Mouse (Mus musculus) forebrain, embryonic 13.5 days (tissue): ENCODE measurements at regions not wholly inside any gene's neighbourhood (a gene's known extent, or its start where the extent isn't known, plus 50 kb on each side); places are given as distances from the start of the nearest gene placed in this dataset.

ENCODE experiments used
- ATAC-seq: fragments of 200-750 bp; cut with Nextera tagmentation; 2 replicates; pipeline ENCODE4 v1.8.0; 2017
- H3K27ac ChIP-seq: fragments of 300-500 bp; sonication (generic); 2 replicates; pipeline ENCODE4 v1.5.1; 2015; ENCODE audit warnings: inconsistent platforms, mild to moderate bottlenecking, moderate library complexity
- H3K27me3 ChIP-seq: fragments of 300-500 bp; sonication (generic); 2 replicates; pipeline ENCODE4 v1.6.1; 2015; ENCODE audit warnings: mild to moderate bottlenecking, inconsistent platforms
- H3K36me3 ChIP-seq: fragments of 300-500 bp; sonication (generic); 2 replicates; pipeline ENCODE4 v1.6.1; 2015; ENCODE audit warnings: mild to moderate bottlenecking, inconsistent platforms; ENCODE audit not compliant: poor library complexity, severe bottlenecking
- H3K4me1 ChIP-seq: fragments of 300-500 bp; sonication (generic); 2 replicates; pipeline ENCODE4 v1.6.1; 2015; ENCODE audit warnings: inconsistent platforms
- H3K4me2 ChIP-seq: fragments of 300-500 bp; sonication (generic); 2 replicates; pipeline ENCODE4 v1.6.1; 2015; ENCODE audit warnings: inconsistent platforms, mild to moderate bottlenecking, moderate library complexity
- H3K4me3 ChIP-seq: fragments of 300-500 bp; sonication (generic); 2 replicates; pipeline ENCODE4 v1.5.1; 2015; ENCODE audit warnings: mild to moderate bottlenecking, inconsistent platforms
- H3K9ac ChIP-seq: fragments of 300-500 bp; sonication (generic); 2 replicates; pipeline ENCODE4 v1.6.1; 2015; ENCODE audit warnings: mild to moderate bottlenecking, inconsistent platforms
- H3K9me3 ChIP-seq: fragments of 300-500 bp; sonication (generic); replicated peaks from 2 replicates; pipeline ENCODE4 v1.6.1; 2016; ENCODE audit warnings: inconsistent platforms
- WGBS: fragments of 180-500 bp; shearing (Covaris S2); methylation state at CpG from one replicate; pipeline ENCODE4 v1.1.7; 2015; 5-methylcytosine and 5-hydroxymethylcytosine counted together

DNA sequence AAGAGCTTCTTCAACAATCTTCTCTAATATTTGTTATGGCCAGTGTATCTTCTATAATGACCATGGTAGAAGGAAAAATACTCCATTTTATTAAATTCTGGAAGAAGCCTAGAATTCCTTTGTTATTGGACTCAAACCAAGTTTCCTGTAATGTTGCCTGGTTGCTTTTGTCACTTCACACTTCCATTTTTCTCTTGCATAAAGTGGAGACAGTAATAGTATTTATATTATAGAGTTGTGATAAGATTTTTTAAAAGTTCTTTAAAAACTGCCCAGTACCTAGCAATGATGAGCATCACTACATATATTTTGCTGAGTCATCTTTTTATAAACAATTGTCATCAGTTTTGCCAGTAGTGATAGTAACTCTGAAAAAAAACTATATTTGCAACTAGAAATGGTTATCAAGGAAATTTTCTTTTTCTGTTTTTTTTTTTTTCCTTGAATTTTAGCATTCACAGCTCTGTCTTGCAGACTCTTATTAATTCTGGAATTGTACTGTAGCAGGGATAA, 415.2 kb upstream of the Aga start:
- ATAC-seq, result no peak
- Histone ChIP-seq H3K9ac (no peak overlapping the region), H3K36me3 (no peaks in the 10 kb centered on the region)

DNA sequence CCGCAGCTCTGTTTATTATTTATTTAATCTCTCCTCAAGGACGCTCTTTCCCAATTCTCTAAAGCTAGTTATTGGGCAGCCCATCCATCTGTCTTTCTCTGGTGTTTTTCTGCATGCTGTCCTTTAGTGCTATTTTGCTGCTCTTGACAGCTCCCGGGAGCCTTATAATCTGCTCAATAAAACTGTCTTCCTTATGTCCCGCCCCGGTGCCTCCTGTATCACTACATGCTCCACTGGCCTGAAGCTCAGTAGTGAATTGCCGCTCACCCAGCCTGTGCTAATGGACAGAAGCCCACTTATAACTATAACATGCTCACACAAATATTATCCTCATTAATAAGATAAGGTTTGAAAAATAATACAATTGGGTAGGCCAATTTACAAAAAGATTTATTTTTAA, 371.5 kb upstream of the Aga start:
- Histone ChIP-seq H3K36me3 (no peaks in the 10 kb centered on the region), H3K27me3 (no peaks in the 10 kb centered on the region), H3K4me2 (no peak overlapping the region), H3K4me1 (no peaks in the 10 kb centered on the region), H3K9ac (no peak overlapping the region), H3K4me3 (no peak overlapping the region), H3K27ac (no peak overlapping the region), H3K9me3 (no peaks in the 10 kb centered on the region)
- 92% methylated on average over 6 of the region's 6 CpGs for WGBS
- ATAC-seq, result no peak

More for the DNA sequence above, 415.2 kb upstream of the Aga start:
- Histone ChIP-seq H3K4me3 (no peak overlapping the region), H3K4me2 (no peak overlapping the region), H3K4me1 (no peaks in the 10 kb centered on the region), H3K27me3 (no peaks in the 10 kb centered on the region), H3K9me3 (no peaks in the 10 kb centered on the region), H3K27ac (no peak overlapping the region)

DNA sequence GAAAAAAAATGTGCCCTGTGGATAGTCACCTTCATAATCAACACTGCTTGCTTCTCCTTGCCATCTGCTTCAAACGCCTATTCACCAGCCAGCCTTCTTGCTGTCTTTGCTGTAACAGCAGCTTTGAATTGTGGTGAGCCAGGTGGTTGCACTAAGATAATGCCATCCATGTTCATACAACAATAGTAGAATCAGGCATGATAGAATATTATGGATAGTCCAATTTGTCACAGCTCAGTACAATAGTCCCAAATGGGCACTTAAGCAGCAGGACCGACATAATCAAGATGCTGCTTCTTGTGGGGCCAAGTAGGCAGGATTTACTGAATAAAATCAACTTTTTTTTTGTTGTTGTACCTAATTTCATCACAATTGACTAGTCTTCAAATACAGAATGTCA, 362.6 kb upstream of the Aga start:
- Histone ChIP-seq H3K9ac (no peak overlapping the region), H3K9me3 (no peaks in the 10 kb centered on the region), H3K4me3 (no peak overlapping the region), H3K27ac (no peak overlapping the region), H3K4me2 (no peak overlapping the region), H3K27me3 (no peaks in the 10 kb centered on the region), H3K36me3 (no peaks in the 10 kb centered on the region), H3K4me1 (no peaks in the 10 kb centered on the region)
- peak; percentile 13; the same call in 1 of the 2 replicates for ATAC-seq
- 79% methylated on average over 2 of the region's 2 CpGs for WGBS

DNA sequence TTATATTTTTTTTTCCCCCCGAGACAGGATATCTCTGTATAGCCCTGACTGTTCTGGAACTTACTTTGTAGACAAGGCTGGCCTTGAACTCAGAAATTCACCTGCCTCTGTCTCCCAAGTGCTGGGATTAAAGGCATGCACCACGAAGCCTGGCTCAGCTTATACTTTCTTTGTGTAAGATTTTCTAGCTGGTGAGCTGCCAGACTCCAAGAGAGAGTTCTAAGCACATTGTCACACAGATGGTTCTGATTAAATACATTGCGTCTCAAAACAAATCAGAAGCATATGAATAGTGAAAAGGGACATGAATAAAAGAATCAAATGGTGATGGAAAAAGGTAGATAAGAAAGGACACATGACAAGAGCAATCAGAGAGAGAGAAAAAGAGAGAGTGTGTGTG, 347.5 kb upstream of the Aga start:
- no peak overlapping the region for H3K4me2 ChIP-seq
- 55% methylated on average over 3 of the region's 3 CpGs for WGBS
- ATAC-seq, result no peak
- H3K4me3 ChIP-seq, result no peak overlapping the region
- no peaks in the 10 kb centered on the region for H3K9me3 ChIP-seq
- no peaks in the 10 kb centered on the region for H3K4me1 ChIP-seq
- H3K9ac ChIP-seq, result no peak overlapping the region
- no peak overlapping the region for H3K27ac ChIP-seq
- no peaks in the 10 kb centered on the region for H3K36me3 ChIP-seq
- no peaks in the 10 kb centered on the region for H3K27me3 ChIP-seq

DNA sequence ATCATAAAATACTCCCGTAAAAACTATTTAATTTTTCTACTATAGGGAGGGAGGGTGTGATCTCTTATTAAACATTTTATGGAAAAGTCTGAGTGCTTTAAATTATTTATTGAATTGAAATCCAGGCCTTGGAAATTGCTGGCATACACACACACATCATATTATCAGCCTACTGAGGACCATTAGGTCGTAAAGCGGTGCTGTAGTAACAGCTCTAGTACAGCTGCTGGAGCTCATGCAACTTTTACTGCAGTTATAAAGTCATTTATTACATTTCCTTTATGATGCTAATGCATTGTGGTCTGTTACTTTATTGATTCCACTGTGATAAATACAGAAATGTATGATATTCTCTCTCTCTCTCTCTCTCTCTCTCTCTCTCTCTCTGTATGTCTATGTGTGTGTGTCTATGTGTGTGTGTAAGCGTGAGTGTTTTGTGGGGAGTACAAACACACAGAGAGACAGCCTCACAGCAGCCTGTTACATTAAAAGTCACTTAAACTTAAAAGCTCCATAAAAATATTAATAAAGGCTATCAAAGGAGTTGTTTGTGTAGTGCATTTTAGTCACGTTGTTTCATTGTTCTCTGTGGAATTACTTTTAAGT, 339.7 kb upstream of the Aga start:
- H3K9ac ChIP-seq, result no peak overlapping the region
- 92% methylated on average over 5 of the region's 5 CpGs for WGBS

DNA sequence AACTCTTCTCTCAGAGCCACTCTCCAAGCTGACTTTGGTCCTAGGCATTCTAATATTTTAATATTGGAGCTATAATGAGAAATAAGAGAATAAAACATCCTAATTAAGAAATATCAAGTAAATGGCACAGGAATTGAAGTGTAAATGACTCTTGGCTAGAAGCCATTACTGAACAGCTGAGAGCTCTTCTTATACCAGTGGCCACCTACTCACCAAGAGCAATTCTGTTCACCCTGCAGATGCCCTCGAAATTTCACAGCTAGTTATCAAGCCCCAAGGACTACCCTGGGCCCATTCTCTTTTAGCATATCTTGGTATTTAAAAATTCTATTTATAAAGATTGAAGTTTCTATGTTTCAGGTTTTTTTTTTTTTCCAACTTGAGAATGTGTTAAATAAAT, 319.0 kb upstream of the Aga start:
- Histone ChIP-seq H3K27me3 (no peaks in the 10 kb centered on the region), H3K4me1 (no peaks in the 10 kb centered on the region), H3K9me3 (no peaks in the 10 kb centered on the region), H3K4me2 (no peak overlapping the region), H3K9ac (no peak overlapping the region), H3K36me3 (no peaks in the 10 kb centered on the region), H3K4me3 (no peak overlapping the region), H3K27ac (no peak overlapping the region)
- ATAC-seq, result 0 out of 2 replicates have a peak, but pooled peaks have one; percentile 51
- 49% methylated on average over 1 of the region's 1 CpGs for WGBS

More for the DNA sequence above, 339.7 kb upstream of the Aga start:
- Histone ChIP-seq H3K9me3 (no peaks in the 10 kb centered on the region), H3K4me1 (no peaks in the 10 kb centered on the region), H3K4me3 (no peak overlapping the region), H3K27me3 (no peaks in the 10 kb centered on the region), H3K27ac (no peak overlapping the region), H3K36me3 (no peaks in the 10 kb centered on the region), H3K4me2 (no peak overlapping the region)
- ATAC-seq, result no peak

DNA sequence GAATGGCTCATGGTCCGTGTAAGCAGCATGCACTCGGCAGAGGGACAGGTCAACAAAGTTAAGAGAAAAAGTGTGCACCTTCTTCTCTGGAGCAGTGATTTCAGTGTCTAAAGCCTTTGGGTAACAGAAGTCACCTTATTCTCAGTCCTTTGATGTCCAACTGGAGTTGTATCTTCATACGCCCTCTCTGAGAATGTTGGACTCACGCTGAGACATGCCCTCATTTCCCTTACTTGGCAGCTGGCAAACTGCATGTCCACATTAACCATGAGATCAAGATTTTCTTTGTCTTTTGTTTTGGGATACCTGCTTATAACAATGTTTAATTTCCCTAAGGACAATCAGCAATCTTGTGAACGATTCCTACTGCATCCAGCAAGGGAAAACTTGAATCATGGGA, 289.3 kb upstream of the Aga start:
- H3K27me3 ChIP-seq, result no peaks in the 10 kb centered on the region
- no peak overlapping the region for H3K4me3 ChIP-seq
- no peaks in the 10 kb centered on the region for H3K9me3 ChIP-seq
- no peaks in the 10 kb centered on the region for H3K4me1 ChIP-seq
- no peak overlapping the region for H3K9ac ChIP-seq
- ATAC-seq, result no peak
- no peak overlapping the region for H3K27ac ChIP-seq
- H3K4me2 ChIP-seq, result no peak overlapping the region
- no peaks in the 10 kb centered on the region for H3K36me3 ChIP-seq
- WGBS, result 91% methylated on average over 5 of the region's 5 CpGs
